Mouse (Mus musculus): ENCODE data around the gene Ubqln1.
A peak's percentile ranks its signal among the peaks of the same experiment; 100 is the strongest.
"Not testable (repeated sequence)": the region's sequence is repeated elsewhere in the genome, so short reads cannot be mapped to it uniquely, and the experiment has no call there.

The Ubqln1 gene

DNA sequence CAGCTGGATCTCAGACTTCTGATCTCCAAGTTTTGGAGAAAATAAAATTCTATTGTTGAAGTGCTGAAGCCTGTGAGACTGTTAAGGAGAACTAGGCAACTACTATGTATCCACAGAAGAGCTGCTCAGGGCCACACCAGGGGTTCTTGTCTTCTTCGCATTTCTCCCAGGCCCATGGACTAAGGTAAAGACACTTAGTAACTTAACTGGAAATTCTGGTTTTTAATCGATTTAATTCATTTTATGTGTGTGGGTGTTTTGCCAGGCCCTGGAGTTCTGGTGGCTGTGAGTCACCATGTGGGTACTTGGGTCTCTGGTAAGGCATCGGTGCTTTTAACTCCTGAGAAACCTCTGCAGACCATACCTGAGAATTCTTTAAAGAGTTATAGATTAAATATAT is 65.8 kb downstream of the Ubqln1 start:
- DNase-seq: no peak

DNA sequence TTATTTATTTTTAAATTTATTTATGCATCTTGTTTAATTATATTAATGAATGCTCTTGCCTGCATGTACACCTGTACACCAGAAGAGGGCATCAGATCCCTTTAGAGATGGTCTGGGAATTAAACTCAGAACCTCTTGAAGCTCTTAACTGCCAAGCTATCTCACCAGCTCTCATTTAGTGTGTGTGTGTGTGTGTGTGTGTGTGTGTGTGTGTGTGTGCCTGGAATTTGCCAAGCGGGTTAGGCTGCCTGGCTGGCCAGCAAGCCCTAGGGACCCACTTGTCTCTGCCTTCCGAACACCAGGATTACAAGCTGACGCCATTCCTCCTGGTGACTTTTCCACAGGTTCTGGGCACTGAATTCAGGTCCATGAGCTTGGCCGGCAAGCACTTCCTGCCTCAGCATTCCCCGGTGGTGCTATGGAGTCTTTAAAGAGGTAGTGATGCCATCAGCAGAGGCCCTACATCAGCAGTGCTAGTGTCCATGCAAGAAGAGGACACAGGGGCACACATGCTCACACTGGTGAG is 66.4 kb downstream of the Ubqln1 start:
- no peak for DNase-seq

DNA sequence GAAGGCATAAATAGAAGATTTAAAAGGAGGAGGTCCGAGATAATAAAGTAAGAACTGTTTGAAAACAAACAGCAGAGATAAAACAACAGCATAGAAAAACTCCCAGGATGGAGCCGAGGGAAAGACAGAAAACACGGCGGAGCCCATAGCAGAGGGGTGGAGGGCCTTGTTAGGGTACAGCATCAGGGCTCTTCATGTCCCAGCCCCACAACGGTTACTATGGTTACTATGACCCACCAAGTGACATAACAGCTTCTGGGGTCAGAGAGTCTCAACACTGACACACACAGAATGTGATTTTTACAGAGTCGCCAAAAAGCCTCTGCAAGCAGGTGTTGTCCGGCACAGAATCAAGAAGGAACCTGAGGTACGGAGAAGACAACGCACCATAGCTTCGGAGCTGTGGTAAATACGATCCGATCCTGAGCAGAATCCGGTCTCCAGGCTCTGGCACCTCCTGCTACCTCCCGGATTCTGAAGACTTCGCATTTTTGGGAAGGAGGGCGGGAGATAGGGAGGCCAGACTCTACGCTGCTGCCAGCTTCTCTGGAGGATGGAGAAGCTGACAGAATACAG is 67.1 kb downstream of the Ubqln1 start:
- peak; percentile 64 for DNase-seq

DNA sequence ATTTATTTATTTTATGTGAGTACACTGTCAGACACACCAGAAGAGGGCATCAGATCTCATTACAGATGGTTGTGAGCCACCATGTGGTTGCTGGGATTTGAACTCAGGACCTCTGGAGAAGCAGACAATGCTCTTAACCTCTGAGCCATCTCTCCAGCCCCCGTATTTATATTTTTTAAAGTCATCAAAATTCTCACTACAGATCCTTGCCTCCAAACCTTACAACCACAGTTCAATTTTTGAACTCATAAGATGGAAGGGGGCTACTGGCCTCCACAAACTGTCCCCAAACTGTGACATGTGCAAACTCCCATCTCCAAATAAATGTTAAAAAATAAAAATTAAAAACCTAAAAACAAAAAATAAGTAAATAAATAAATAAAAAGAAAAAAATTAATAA is 67.7 kb downstream of the Ubqln1 start:
- no peak for DNase-seq

DNA sequence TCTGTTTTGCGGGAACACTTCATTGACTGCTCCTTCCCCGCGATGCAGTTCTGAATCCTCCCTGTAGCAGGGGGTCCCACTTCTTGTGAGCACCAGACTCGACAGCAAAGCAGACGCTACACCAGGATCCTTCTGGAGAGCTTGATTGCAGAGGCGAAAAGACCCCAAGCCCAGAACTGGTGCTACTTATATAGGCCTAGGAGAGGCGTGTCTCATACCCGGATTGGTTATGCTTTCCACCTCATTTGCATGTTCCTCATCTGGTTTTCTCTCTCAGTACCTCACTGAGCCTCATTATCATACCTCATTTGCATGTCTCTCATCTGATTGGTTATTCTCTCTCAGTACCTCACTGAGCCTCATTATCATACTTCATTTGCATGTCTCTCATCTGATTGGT is 68.8 kb downstream of the Ubqln1 start:
- DNase-seq: not testable (repeated sequence)

DNA sequence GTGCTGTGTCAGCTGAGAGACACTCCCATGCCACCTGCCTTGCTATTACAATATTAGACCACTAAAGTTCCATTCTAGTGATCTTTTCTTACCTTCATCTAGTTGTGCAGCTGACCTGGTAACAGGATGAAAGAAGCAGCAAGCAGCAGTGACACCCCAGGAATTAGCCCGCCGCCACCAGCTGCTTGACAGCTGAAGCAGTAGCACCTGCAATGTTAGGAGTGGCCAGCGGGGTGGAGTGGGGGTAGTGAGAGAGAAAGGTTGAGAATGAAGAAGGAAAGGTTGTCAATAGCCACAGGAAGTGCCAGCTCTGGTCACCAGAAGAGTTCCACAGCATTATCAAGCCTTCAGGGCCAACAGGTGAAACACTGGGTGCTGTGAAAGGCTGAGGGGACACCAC is 83.8 kb downstream of the Ubqln1 start:
- DNase-seq: peak; percentile 53

DNA sequence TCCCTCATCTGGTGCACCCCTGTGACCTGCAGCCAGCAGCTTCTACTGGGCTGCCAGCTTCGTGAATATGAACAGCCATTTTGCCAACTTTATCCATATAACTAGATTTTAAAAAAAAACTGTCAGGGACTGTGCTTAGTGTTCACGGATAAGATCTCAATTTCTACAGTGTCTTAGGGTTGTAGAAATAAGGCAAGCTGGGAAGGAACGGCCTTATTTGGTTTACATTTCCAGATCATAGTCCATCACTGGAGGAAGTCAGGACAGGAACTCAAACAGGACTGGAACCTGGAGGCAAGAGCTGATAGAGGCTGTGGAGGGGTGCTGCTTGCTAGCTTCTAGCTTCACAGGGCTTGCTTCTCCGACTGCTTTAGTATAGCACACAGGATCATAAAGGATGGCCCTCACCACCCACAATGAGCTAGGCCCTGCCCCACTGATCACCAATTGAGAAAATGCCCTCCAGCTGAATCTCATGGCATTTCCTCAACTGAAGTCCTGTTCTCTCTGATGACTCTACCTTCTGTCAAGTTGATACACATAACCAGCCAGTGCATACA is 85.7 kb downstream of the Ubqln1 start:
- DNase-seq: no peak

DNA sequence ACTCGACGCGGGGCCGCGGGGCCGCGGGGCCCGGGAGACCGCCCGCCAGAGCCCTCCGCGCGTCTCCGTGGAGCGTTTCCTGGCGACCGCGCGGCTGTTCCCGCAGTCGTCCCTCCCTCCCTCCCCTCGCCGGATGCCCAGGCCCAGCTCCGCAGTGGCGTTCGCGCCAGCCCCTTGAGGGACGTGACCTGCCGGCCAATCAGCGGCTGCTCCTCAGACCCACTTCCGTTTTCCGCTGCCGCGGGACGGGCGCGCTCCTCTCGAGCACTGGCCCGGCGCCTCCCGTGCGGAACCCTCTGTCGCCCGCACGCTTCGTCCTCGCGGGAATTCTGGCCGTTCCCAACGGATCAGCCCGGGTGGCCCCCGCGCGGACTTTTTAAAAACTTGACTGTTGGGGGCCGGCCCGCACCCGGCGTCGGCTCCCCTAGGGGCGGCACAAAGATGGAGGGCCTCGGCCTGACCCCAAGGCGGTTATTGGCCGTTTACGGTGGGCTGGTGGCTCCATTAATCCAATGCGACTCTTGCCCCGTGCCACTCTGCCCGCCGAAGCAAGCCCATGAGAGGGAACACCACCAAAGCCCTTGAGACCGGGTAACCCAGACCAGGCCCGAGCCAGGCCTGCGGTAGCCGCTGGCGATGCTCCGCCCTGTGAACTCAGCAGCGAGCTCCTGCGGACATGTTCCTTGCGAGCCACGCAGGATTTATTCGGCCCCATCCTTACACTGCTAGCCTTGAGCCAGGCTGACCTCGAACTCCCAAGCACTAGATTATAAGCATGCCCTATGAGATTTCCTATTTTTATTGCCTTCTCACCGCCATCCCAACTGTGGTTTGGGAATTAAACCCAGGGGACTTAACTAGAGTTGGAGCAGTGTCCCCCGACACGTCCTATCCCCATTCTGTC is 86.4 kb downstream of the Ubqln1 start:
- peak; percentile 94 for DNase-seq

DNA sequence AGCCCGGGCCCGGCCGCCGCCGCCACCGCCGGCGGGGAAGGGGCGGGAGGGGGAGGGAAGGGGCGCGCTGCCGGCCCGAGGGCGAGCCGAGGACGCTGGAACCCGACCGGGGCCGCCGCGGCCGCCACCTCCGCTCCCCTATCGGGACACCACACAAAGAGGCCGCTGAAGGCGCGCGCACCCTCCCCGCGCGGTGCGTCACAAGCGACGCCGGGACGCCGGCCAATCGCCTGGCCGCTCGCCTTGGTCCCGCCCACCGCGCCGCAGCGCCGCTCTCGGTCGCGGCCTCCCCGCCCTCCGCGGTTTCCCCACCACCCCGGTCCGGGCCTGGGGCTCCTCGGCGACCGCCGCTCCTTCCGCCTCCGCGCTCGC is 87.1 kb downstream of the Ubqln1 start, which contains the start of gene Hnrnpa0:
TSS of gene Hnrnpa0 (minus strand) at position 161 of the 372 bp plus-strand sequence.
- peak; percentile 98 for DNase-seq

DNA sequence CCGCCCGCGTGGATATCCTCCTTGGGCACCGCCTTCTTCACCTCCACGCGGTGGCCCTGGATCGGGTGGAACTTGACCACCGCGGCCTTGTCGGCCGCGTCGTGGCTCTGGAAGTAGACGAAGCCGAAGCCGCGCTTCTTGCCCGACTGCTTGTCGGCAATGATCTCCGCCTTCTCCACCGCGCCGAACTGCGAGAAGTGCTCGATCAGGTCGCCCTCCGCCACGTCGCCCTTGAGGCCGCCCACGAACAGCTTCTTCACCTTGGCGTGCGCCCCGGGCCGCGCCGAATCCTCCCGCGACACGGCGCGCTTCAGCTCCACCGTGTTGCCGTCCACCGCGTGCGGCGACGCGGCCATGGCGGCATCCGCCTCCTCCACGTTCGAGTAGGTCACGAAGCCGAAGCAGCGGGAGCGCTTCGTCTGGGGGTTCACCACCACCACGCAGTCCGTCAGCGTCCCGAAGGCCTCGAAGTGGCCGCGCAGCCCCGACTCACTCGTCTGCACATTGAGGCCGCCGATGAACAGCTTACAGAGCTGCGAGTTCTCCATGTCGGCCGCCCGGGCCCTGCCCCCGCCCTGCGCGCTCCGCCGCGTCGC is 87.6 kb downstream of the Ubqln1 start:
- DNase-seq: no peak

DNA sequence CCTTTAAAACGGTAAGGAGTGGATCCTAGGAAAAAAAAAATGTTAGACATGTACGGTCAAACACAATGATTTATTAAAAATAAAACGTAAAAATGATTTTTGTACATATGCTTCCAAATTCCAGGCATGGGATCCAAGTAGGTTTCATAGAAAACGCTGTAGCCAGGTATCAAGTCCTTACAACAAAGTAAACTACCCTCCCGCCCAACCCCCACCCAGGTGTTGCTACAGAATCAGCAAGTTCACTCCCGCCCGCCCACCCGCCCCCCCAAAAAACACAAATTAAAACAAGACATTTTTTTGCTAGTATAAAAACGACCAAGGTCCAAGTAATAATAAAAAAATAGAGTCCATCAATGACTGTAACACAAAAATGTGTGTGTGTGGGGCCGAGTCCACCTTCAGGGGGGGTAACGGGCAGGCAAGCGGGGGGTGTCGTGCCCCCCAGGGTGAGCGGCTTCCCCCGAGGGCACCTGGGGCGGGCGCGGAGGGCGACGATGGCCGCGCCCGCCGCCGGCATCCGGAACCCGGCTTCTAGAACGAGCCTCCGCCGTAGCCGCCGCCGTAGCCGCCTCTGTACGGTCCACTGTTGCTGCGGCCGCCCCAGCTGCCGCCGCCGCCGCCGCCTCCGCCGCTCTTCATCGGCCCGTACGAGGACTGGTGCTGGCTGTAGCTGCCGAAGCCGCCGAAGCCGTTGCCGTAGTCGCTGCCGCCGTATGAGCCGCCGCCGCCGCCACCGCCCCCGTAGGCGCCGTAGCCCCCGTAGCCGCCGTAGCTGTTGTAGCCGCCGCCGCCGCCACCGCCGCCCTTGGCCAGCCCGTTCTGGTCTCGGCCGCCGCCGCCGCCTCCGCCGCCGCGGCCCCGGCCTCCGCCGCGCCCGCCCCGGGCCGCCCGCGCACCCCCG is 88.3 kb downstream of the Ubqln1 start:
- peak; percentile 71 for DNase-seq
